Mouse (Mus musculus) neutrophil, adult 5-6 weeks (primary cell): ENCODE measurements around the gene Rps19. TPM values are rescaled to one million over a fixed set of nuclear protein-coding genes. Genes with fewer than 3 reads are reported as not detected.

ENCODE experiments used
- ATAC-seq: fragments of 151-379, 151-347 bp; 2 replicates; pipeline ENCODE4 v1.8.0; 2017; ENCODE audit warnings: mild to moderate bottlenecking, moderate TSS enrichment; ENCODE audit not compliant: insufficient number of reproducible peaks, poor library complexity, low FRiP score, severe bottlenecking; ENCODE audit errors: extremely low read depth
- total RNA-seq: library from RNA; stranded (forward); fragments of 200-1000 nt; gene quantifications from 2 replicates; pipeline ENCODE4 v1.2.3, GENCODE M21; 2017

Rps19 gene
- total RNA-seq, 1 experiment from 2014 or later: 834 TPM

DNA sequence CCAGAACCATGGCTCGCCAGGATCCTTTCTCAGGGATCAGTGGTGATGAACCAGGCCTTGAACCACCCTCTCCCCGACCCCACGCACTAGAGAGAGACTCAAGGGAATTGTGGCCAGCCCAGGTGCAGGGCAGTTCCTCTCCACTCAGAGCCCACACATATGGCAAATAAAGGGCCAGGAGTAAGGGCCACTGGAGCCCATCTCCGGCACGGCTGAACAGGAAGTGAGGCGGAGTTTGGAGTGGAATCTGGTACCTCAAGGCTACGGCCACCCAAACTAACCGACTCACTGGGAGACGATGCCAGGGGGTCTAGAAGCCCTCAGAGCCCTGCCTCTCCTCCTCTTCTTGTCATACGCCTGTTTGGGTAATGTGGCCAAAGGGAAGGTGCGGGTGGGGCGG lies 13.1 kb downstream of the Rps19 start, which contains the start of gene Cd79a:
TSS of gene Cd79a (plus strand) at position 158 of the 400 bp plus-strand sequence.
- ATAC-seq: peak; percentile 88

DNA sequence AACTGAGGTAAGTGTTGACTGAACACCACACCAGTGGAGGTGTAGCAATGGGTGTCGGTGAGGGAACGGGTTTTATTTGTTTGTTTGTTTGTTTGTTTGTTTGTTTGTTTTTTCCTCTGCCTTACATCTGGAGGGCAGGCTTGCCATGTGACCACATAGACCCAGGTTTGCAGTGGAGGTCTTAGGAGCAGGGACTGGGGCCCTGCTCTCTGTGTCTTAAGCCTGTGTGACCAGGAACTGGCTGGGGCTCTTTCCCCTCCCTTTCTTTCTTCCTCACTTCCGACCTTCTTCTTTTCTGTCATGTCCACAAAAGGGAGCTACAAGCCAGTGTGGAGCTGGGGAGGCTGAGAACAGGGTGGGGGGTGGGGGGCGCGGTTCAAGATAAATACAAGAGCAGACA lies 13.8 kb downstream of the Rps19 start:
- ATAC-seq: no peak

GRCm38 (mm10) chr7:24901114-24901513 lies 16.9 kb downstream of the Rps19 start:
- no peak for ATAC-seq

- no peak for ATAC-seq
These were observed 17.7 kb downstream of the Rps19 start for GRCm38 (mm10) chr7:24901842-24902241.

DNA sequence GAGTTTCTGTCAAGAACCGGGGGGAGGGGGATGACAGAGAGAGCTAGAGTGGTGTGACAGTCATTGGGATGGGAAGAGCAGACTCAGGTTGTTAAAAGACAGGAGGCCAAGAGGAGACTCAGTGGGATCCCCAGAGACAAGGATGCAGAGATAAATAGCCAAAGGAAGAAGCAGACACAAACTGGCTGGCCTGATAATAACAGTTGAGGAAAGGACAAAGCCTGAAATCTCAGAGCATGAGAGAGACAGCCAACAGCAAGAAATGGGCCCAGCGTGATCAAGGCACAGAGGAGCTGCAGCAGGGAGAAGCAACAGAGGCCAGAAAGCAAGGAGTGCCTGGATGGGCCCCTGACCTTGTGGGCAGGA lies 18.1 kb downstream of the Rps19 start:
- ATAC-seq: no peak

DNA sequence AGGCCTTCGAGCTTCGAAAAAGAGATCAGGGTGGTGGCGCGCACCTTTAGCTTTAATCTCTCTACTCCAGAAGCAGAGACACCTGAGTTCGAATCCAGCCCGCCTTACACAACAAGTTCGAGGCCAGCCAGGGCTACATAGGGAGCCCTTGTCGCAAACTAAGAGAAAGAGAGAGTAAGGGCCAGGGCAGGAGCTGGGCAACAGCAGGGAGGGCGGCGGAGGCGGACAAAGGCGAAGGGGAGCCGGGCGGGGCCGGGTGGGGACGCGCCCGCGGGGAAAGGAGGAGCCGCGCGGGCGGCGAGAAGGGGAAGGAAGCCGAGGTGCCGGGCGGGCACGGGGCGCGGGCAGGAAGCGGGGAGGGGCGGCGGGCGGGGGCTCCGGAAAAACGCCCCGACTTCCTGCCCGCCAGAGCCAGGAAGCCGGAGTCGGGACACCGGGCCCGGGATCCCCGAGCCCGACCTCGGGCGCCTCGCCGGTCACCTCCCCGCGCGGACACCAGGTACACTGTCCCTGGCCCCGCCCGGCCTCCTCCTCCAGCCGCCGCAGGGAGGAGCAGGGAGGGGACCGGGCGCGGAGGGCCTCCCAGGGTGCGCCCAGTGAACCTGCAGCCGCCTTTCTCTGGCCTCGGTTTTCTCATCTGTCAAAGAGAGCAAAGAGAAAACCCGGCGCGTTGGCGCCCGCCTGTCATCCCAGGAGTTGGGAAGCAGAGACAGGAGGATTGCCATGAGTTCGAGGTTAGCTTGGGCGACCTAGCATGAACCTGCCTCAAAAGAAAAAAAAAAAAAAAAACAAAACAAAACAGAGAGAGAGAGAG lies 18.7 kb downstream of the Rps19 start, which contains the start of gene Arhgef1:
TSS of gene Arhgef1 (plus strand) at position 283 of the 814 bp plus-strand sequence.
- ATAC-seq: 0 out of 2 replicates have a peak, but pooled peaks have one; percentile 4

DNA sequence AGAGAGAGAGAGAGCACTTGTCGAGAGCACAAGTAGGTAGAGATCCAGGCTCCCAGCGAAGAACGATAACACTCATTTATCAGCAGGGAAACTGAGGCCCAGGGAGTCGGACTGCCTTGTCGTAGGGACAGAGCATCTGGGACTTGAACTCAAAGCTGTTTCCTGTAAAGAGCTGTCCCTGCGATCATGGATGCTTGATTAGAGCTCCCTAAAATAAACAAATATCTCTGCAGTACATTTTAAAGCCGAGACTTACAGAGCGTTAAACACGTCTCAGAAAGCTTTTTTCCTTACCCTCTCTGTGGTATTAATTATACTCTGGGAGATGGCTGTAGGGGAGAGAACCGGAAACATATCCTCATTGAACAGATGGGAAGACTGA lies 19.3 kb downstream of the Rps19 start:
- ATAC-seq: no peak

GRCm38 (mm10) chr7:24904070-24904483 lies 19.9 kb downstream of the Rps19 start:
- peak; percentile 77 for ATAC-seq

DNA sequence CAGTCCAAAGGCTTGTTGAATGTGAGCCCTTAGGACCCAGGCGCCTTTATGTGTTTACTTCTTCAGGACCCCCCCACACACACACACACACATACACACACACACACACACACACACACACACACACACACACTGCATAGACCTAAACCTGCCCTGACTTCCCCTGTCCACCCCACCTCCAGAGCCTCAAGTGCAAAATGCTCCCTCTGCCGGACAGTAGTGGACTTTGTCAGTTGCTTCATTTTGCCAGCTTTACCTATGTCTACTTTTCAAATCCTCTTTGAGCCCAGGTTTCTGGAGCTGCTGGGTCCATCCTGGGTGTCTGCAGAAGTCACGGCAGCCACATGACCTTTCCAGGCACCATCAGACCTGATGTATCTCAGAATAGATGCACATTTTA lies 20.8 kb downstream of the Rps19 start:
- peak; percentile 36 for ATAC-seq

DNA sequence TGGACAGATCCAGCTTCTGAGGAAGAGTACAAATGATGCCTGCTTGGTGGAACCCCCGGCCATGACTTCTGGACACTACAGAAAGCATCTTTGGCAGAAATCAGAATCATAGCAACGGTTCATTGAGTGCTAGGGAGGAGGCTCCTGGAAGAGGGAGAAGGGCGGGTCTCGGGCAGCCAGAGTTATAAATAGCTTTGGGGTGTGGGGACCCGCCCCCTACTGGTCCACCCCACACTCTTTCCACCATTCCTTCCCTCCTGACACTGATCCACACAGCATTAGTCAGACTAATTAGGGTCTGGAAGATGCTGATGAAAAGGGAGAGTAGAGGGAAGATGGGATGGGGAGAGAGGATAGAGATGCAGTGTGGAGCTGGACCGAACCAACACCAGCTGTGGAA lies 22.4 kb downstream of the Rps19 start:
- no peak for ATAC-seq

- peak; percentile 17; the same call in 1 of the 2 replicates for ATAC-seq
These were observed 23.1 kb downstream of the Rps19 start for GRCm38 (mm10) chr7:24907211-24907748.

- ATAC-seq: no peak
These were observed 28.3 kb downstream of the Rps19 start for GRCm38 (mm10) chr7:24912480-24912879.

DNA sequence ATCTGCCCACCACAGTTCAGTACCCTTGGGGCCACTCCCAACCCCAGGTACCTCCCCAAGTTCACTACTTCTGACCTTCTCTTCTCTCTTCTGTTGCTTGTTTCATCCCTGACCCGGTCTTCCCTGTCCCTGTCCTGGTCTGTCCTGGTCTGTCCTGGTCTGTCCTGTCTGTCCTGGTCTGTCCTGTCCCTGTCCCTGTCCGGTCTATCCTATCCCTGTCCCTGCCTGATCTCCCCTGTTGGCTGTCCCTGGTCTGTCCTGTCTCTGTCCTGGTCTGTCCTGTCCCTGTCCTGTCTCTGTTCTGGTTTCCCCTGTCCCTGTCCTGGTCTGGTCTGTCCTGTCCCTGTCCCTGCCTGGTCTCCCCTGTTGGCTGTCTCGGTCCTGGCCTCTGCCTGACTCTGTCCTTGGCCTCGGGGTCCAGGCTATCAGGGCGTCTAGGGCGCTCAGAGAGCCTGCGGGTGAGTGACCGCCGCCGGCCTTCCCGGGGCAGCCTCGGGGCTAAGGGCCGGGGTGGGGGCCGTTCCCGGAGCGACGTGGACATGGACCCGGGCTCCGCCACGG lies 34.7 kb downstream of the Rps19 start:
- ATAC-seq: no peak

DNA sequence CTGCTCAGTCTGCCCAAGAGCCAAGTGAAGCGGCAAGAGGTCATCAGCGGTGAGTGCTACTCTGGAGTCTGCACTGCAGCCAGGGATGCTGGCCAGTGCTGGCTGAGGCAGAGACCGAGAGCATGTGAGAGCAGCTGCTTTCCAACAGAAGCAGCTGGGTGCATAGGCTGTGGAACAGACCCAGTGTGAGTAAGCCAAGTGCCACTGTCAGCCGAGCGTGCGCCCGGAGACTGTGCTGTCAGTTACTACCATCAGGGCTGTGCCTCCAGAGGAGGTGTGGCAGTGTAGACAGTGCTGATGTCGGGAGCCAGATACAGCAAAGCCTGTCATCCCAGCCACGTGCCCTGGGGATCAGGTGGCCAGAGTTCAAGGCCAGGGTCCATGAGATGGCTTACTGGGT lies 35.6 kb downstream of the Rps19 start:
- ATAC-seq: no peak

DNA sequence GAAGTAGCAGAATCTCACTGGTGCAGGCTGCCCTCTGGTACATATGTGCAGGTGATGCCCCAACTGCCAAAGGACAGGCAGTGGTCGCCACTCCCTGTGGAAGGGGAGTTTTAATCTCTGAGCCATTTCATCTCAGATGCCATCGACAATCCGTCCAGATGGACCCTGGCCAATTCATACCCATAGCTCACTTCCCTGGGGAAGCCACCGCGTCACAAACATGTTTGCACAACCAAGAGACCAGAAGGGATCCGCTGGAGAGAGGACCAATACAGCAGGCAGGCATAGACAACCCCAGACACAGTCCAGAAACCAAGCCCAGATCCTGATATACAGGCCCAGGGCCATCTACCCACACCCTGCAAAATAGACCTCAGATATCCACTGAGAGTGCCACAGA lies 46.3 kb downstream of the Rps19 start:
- no peak for ATAC-seq

GRCm38 (mm10) chr7:24931651-24932050 lies 47.5 kb downstream of the Rps19 start:
- no peak for ATAC-seq
